10 mouse cellular contexts compared by ENCODE assay signal in the genomic region with DNA sequence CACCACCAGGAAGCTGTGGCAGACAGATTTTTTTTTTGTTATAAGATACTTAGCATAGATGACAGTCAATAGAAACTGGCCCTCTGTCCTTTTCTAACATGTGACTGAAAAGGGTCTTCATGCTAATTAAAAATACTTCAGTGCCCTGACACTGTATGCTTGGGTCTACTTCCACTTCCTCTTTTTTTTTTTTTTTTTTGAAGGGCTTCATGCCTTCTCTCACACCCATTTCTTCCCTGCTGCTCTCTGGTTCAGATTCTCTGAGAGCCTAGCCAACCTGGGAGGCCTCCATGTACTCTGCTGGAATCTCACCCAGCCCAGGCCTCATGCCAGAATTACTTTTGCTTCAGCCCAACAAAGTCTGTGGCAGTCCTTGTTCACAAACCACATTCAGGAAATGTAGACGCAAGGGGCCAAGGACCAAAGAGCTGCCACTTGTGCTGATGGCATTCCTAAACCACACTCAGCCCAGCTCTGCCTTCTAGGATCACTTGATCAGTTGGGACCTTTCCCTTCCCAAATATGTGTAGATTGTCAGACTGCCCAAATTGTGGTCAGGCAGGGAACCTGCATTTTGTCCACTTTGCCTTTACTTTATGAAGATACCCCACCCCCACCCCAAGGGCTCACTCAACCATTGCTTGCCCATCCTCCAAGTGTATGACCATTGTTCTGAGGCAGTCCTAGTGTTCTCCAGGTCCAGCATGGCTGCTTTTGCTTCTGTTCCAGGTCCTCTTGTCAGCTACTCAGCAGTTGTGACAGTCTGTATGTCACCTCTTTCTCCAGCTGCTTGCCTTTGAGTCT. TPM values are rescaled to one million over a fixed set of nuclear protein-coding genes. Genes with fewer than 3 reads are reported as not detected.
DNase-seq lines count a peak whose midpoint lies in the region; ATAC-seq and TF ChIP-seq lines count a peak whose summit lies in the region.
"Had no signal": no experiment of that assay in that cellular context is flagged by ENCODE, and none has a peak within 500 bp of the region (broad histone marks: within the 10 kb centered on the region; RNA-seq: fewer than 3 reads in every experiment).

No protein-coding gene starts in this region.

- DNase-seq in frontal cortex, postnatal 14 days (ENCODE audit: low spot score in 2 of 2): no peak
- peak; percentile 33 to 62 for DNase-seq in spleen, adult 2 months (ENCODE audit: low read depth in 1 of 2, low spot score in 2 of 2)
- DNase-seq in spleen, postnatal 4 days (ENCODE audit: low spot score in 2 of 2): no peak
- DNase-seq in lung, postnatal 10 days: peak; percentile 65
- no peak for DNase-seq in liver, postnatal 0 days

- no peaks in the 10 kb centered on the region for H3K27me3 ChIP-seq in spleen, adult 2 months (ENCODE audit: control insufficient read depth, insufficient read depth, low read length)
- H3K27me3 ChIP-seq in heart, embryonic 16.5 days (ENCODE audit: control insufficient read depth, insufficient read depth, low read length): no peaks in the 10 kb centered on the region
- H3K27me3 ChIP-seq in liver, postnatal 0 days (ENCODE audit: insufficient read depth, low read length): no peaks in the 10 kb centered on the region
- H3K27me3 ChIP-seq: liver, embryonic 15.5 days; Patski had no signal

- peak overlapping the region; percentile 73 for H3K27ac ChIP-seq in spleen, adult 2 months (ENCODE audit: insufficient read depth, low read length)
- H3K27ac ChIP-seq in heart, embryonic 16.5 days (ENCODE audit: low read length): peak overlapping the region; percentile 69
- no peak overlapping the region for H3K27ac ChIP-seq in liver, postnatal 0 days (ENCODE audit: low read depth)
- H3K27ac ChIP-seq: liver, embryonic 15.5 days had no signal

- WGBS in spleen, adult 2 months: 9% methylated on average over 1 of the region's 1 CpGs
- 28% methylated on average over 1 of the region's 1 CpGs for WGBS in heart, embryonic 16.5 days
- WGBS in liver, postnatal 0 days (ENCODE audit: insufficient replicate concordance): 55% methylated on average over 1 of the region's 1 CpGs

- no peak for TF ChIP-seq EP300 in liver, postnatal 0 days (IDR thresholded peaks at IDR 0.05; ENCODE audit: low read depth)

- TF ChIP-seq CTCF in spleen, adult 2 months (IDR thresholded peaks at IDR 0.05; ENCODE audit: extremely low read depth, insufficient read depth, insufficient read length, insufficient replicate concordance): no peak
- no peak for TF ChIP-seq CTCF in liver, postnatal 0 days (IDR thresholded peaks at IDR 0.05; ENCODE audit: low read depth)

- no peak overlapping the region for H3K9ac ChIP-seq in heart, embryonic 16.5 days (ENCODE audit: low read length)
- H3K9ac ChIP-seq in liver, postnatal 0 days (replicated peaks): no peak overlapping the region
- H3K9ac ChIP-seq: liver, embryonic 15.5 days had no signal

- peaks cover 22% of the 10 kb centered on the region; the same call in 1 of the 2 replicates for H3K4me1 ChIP-seq in spleen, adult 2 months (ENCODE audit: control insufficient read depth, insufficient read depth, insufficient read length)
- H3K4me1 ChIP-seq in heart, embryonic 16.5 days (ENCODE audit: control insufficient read depth, insufficient read depth, low read length): peaks cover 31% of the 10 kb centered on the region
- H3K4me1 ChIP-seq in liver, postnatal 0 days (ENCODE audit: insufficient read depth): peaks cover 2% of the 10 kb centered on the region; the same call in 1 of the 2 replicates
- H3K4me1 ChIP-seq: liver, embryonic 15.5 days had no signal

- H3K4me3 ChIP-seq in spleen, adult 2 months (ENCODE audit: extremely low read depth, insufficient read depth, insufficient read length): no peak overlapping the region
- no peak overlapping the region for H3K4me3 ChIP-seq in heart, embryonic 16.5 days (ENCODE audit: low read length)
- H3K4me3 ChIP-seq in liver, postnatal 0 days (ENCODE audit: low read depth, low read length): no peak overlapping the region
- H3K4me3 ChIP-seq: liver, embryonic 15.5 days had no signal

- peak; percentile 41 for ATAC-seq in frontal cortex, adult (ENCODE audit: low TSS enrichment)
- peak; percentile 68 for ATAC-seq in heart, embryonic 16.5 days (replicated peaks; ENCODE audit: extremely low read depth, insufficient read depth, low FRiP score)
- no peak for ATAC-seq in activated CD4-positive, CD25-positive, alpha-beta regulatory T cell, adult 4 months
- no peak; the same call in 1 of the 2 replicates for ATAC-seq in liver, postnatal 0 days
- ATAC-seq: Patski had no signal

- H3K9me3 ChIP-seq in heart, embryonic 16.5 days (replicated peaks; ENCODE audit: control insufficient read depth, low read length): no peaks in the 10 kb centered on the region
- no peaks in the 10 kb centered on the region for H3K9me3 ChIP-seq in liver, postnatal 0 days (ENCODE audit: low read length)
- H3K9me3 ChIP-seq: liver, embryonic 15.5 days had no signal

- H3K36me3 ChIP-seq in spleen, adult 2 months (ENCODE audit: control insufficient read depth, insufficient read depth, low read length): peaks cover 1% of the 10 kb centered on the region; the same call in 1 of the 2 replicates
- H3K36me3 ChIP-seq in heart, embryonic 16.5 days (ENCODE audit: control insufficient read depth, insufficient read depth): no peaks in the 10 kb centered on the region; the same call in 1 of the 2 replicates
- H3K36me3 ChIP-seq in liver, postnatal 0 days (replicated peaks; ENCODE audit: insufficient read depth, low read length): no peaks in the 10 kb centered on the region
- H3K36me3 ChIP-seq: liver, embryonic 15.5 days had no signal

- H3K4me2 ChIP-seq in heart, embryonic 16.5 days (ENCODE audit: low read depth, low read length): no peak overlapping the region
- no peak overlapping the region for H3K4me2 ChIP-seq in liver, postnatal 0 days (ENCODE audit: low read depth, low read length)
- H3K4me2 ChIP-seq: liver, embryonic 15.5 days had no signal

- TF ChIP-seq POLR2A in spleen, adult 2 months (IDR thresholded peaks at IDR 0.05; ENCODE audit: low read depth, low read length): no peak

RNA-seq across cellular contexts. Expression of a gene that starts 27.8 kb away (rescaled TPM):
- polyA plus RNA-seq in spleen, adult 2 months (2012; rRNA removed): 25.2 and 29.4 TPM in 2 replicates
- 18.0 and 18.1 TPM in 2 replicates for polyA plus RNA-seq in heart, embryonic 16.5 days (2015; fragmentation: Nextera tagmentation; extraction: Ambion mirVana)
- polyA plus RNA-seq in activated CD4-positive, CD25-positive, alpha-beta regulatory T cell, adult 4 months (2017; shearing (Covaris generic)): under 1 TPM; 0.60 to 0.84 TPM
- polyA plus RNA-seq in liver, postnatal 0 days (2015; fragmentation: Nextera tagmentation; extraction: Ambion mirVana): 1.2 and 1.4 TPM in 2 replicates

Comparison
In these comparisons a context has a peak if more than half of its experiments do, and no peak if none do; other contexts are left out.
1. DNase-seq: peak in spleen, adult 2 months (2 of 2) and lung, postnatal 10 days (single experiment); none in frontal cortex, postnatal 14 days (0 of 2), spleen, postnatal 4 days (0 of 2) and liver, postnatal 0 days (single experiment).
2. ATAC-seq: peak in frontal cortex, adult (single experiment) and heart, embryonic 16.5 days (single experiment); none in activated CD4-positive, CD25-positive, alpha-beta regulatory T cell, adult 4 months (single experiment) and liver, postnatal 0 days (single experiment).